Mouse (Mus musculus): Measurements from ENCODE around the gene Tanc1. TPM values are rescaled to one million over a fixed set of nuclear protein-coding genes. Genes with fewer than 3 reads are reported as not detected.

Tanc1 gene
- polyA plus RNA-seq, 1 experiment, result 7.2 TPM

GRCm38 (mm10) chr2:59752766-59753165 is 140.9 kb downstream of the Tanc1 start:
- H3K27me3 ChIP-seq (ENCODE audit: control insufficient read depth, insufficient read depth, low read length), result no peaks in the 10 kb centered on the region
- no peak for TF ChIP-seq CTCF (IDR thresholded peaks at IDR 0.05; ENCODE audit: extremely low read depth, insufficient read length, insufficient replicate concordance, low read depth, low read length)
- no peak for TF ChIP-seq POLR2A (IDR thresholded peaks at IDR 0.05; ENCODE audit: low read depth, low read length)
- no peaks in the 10 kb centered on the region for H3K36me3 ChIP-seq (ENCODE audit: control insufficient read depth, insufficient read depth, low read length)
- H3K4me3 ChIP-seq (ENCODE audit: low read depth, low read length), result no peak overlapping the region
- H3K4me1 ChIP-seq (ENCODE audit: control insufficient read depth, insufficient read depth, insufficient read length, low read length), result peaks cover 9% of the 10 kb centered on the region; the same call in 1 of the 2 replicates
- 81% methylated on average over 5 of the region's 5 CpGs for WGBS
- no peak overlapping the region for H3K27ac ChIP-seq (ENCODE audit: insufficient read depth, low read depth, low read length)

- H3K27me3 ChIP-seq (ENCODE audit: control insufficient read depth, insufficient read depth, low read length), result no peaks in the 10 kb centered on the region
- no peak overlapping the region for H3K27ac ChIP-seq (ENCODE audit: insufficient read depth, low read depth, low read length)
- H3K36me3 ChIP-seq (ENCODE audit: control insufficient read depth, insufficient read depth, low read length), result peaks cover 8% of the 10 kb centered on the region
- no peaks in the 10 kb centered on the region for H3K4me1 ChIP-seq (ENCODE audit: control insufficient read depth, insufficient read depth, insufficient read length, low read length)
- no peak overlapping the region for H3K4me3 ChIP-seq (ENCODE audit: low read depth, low read length)
- WGBS, result 87% methylated on average over 13 of the region's 13 CpGs
- no peak for TF ChIP-seq POLR2A (IDR thresholded peaks at IDR 0.05; ENCODE audit: low read depth, low read length)
- no peak for TF ChIP-seq CTCF (IDR thresholded peaks at IDR 0.05; ENCODE audit: extremely low read depth, insufficient read length, insufficient replicate concordance, low read depth, low read length)
These were observed 144.4 kb downstream of the Tanc1 start for GRCm38 (mm10) chr2:59756137-59756753.

- Histone ChIP-seq H3K4me3 (ENCODE audit: low read depth, low read length) (no peak overlapping the region), H3K27ac (ENCODE audit: insufficient read depth, low read depth, low read length) (no peak overlapping the region), H3K36me3 (ENCODE audit: control insufficient read depth, insufficient read depth, low read length) (peaks cover 8% of the 10 kb centered on the region), H3K4me1 (ENCODE audit: control insufficient read depth, insufficient read depth, insufficient read length, low read length) (no peaks in the 10 kb centered on the region), H3K27me3 (ENCODE audit: control insufficient read depth, insufficient read depth, low read length) (no peaks in the 10 kb centered on the region)
- no peak for TF ChIP-seq CTCF (IDR thresholded peaks at IDR 0.05; ENCODE audit: extremely low read depth, insufficient read length, insufficient replicate concordance, low read depth, low read length)
- TF ChIP-seq POLR2A (IDR thresholded peaks at IDR 0.05; ENCODE audit: low read depth, low read length), result no peak
- WGBS, result 74% methylated on average over 6 of the region's 6 CpGs
These were observed 145.2 kb downstream of the Tanc1 start for GRCm38 (mm10) chr2:59757015-59757414.

- Histone ChIP-seq H3K4me3 (ENCODE audit: low read depth, low read length) (no peak overlapping the region), H3K27ac (ENCODE audit: insufficient read depth, low read depth, low read length) (no peak overlapping the region), H3K4me1 (ENCODE audit: control insufficient read depth, insufficient read depth, insufficient read length, low read length) (no peaks in the 10 kb centered on the region), H3K36me3 (ENCODE audit: control insufficient read depth, insufficient read depth, low read length) (peaks cover 8% of the 10 kb centered on the region), H3K27me3 (ENCODE audit: control insufficient read depth, insufficient read depth, low read length) (no peaks in the 10 kb centered on the region)
- 82% methylated on average over 9 of the region's 9 CpGs for WGBS
- no peak for TF ChIP-seq CTCF (IDR thresholded peaks at IDR 0.05; ENCODE audit: extremely low read depth, insufficient read length, insufficient replicate concordance, low read depth, low read length)
- no peak for TF ChIP-seq POLR2A (IDR thresholded peaks at IDR 0.05; ENCODE audit: low read depth, low read length)
These were observed 146.5 kb downstream of the Tanc1 start for GRCm38 (mm10) chr2:59758139-59758918.

- no peaks in the 10 kb centered on the region for H3K27me3 ChIP-seq (ENCODE audit: control insufficient read depth, insufficient read depth, low read length)
- no peak for TF ChIP-seq CTCF (IDR thresholded peaks at IDR 0.05; ENCODE audit: extremely low read depth, insufficient read length, insufficient replicate concordance, low read depth, low read length)
- TF ChIP-seq POLR2A (IDR thresholded peaks at IDR 0.05; ENCODE audit: low read depth, low read length), result no peak
- H3K27ac ChIP-seq (ENCODE audit: insufficient read depth, low read depth, low read length), result no peak overlapping the region
- WGBS, result 79% methylated on average over 4 of the region's 4 CpGs
- peaks cover 8% of the 10 kb centered on the region for H3K36me3 ChIP-seq (ENCODE audit: control insufficient read depth, insufficient read depth, low read length)
- H3K4me3 ChIP-seq (ENCODE audit: low read depth, low read length), result no peak overlapping the region
- H3K4me1 ChIP-seq (ENCODE audit: control insufficient read depth, insufficient read depth, insufficient read length, low read length), result no peaks in the 10 kb centered on the region
These were observed 148.9 kb downstream of the Tanc1 start for GRCm38 (mm10) chr2:59760731-59761130.

GRCm38 (mm10) chr2:59761183-59761582 is 149.3 kb downstream of the Tanc1 start:
- TF ChIP-seq CTCF (IDR thresholded peaks at IDR 0.05; ENCODE audit: extremely low read depth, insufficient read length, insufficient replicate concordance, low read depth, low read length), result no peak
- no peak for TF ChIP-seq POLR2A (IDR thresholded peaks at IDR 0.05; ENCODE audit: low read depth, low read length)
- Histone ChIP-seq H3K4me1 (ENCODE audit: control insufficient read depth, insufficient read depth, insufficient read length, low read length) (no peaks in the 10 kb centered on the region), H3K36me3 (ENCODE audit: control insufficient read depth, insufficient read depth, low read length) (peaks cover 8% of the 10 kb centered on the region), H3K27ac (ENCODE audit: insufficient read depth, low read depth, low read length) (no peak overlapping the region), H3K4me3 (ENCODE audit: low read depth, low read length) (no peak overlapping the region), H3K27me3 (ENCODE audit: control insufficient read depth, insufficient read depth, low read length) (no peaks in the 10 kb centered on the region)
- 82% methylated on average over 12 of the region's 12 CpGs for WGBS

GRCm38 (mm10) chr2:59762277-59762676 is 150.4 kb downstream of the Tanc1 start:
- Histone ChIP-seq H3K36me3 (ENCODE audit: control insufficient read depth, insufficient read depth, low read length) (peaks cover 8% of the 10 kb centered on the region), H3K27me3 (ENCODE audit: control insufficient read depth, insufficient read depth, low read length) (no peaks in the 10 kb centered on the region), H3K4me1 (ENCODE audit: control insufficient read depth, insufficient read depth, insufficient read length, low read length) (no peaks in the 10 kb centered on the region), H3K27ac (ENCODE audit: insufficient read depth, low read depth, low read length) (no peak overlapping the region), H3K4me3 (ENCODE audit: low read depth, low read length) (no peak overlapping the region)
- TF ChIP-seq POLR2A (IDR thresholded peaks at IDR 0.05; ENCODE audit: low read depth, low read length), result no peak
- no peak for TF ChIP-seq CTCF (IDR thresholded peaks at IDR 0.05; ENCODE audit: extremely low read depth, insufficient read length, insufficient replicate concordance, low read depth, low read length)
- WGBS, result 85% methylated on average over 5 of the region's 5 CpGs

Data from small intestine, adult 2 months (tissue).